Mouse (Mus musculus) bone marrow macrophage, adult 2 months (primary cell): ENCODE results near the gene Slc16a7. TPM values are rescaled to one million over a fixed set of nuclear protein-coding genes. Genes with fewer than 3 reads are reported as not detected.

Experiments used
- H3K27ac ChIP-seq: 2 replicates; pipeline ENCODE4 v1.5.1; 2012; ENCODE audit warnings: low read depth, low read length; ENCODE audit not compliant: insufficient read depth
- H3K4me1 ChIP-seq: 2 replicates; pipeline ENCODE4 v1.6.1; 2012; ENCODE audit warnings: low read length; ENCODE audit not compliant: control insufficient read depth, insufficient read depth
- H3K4me3 ChIP-seq: 2 replicates; pipeline ENCODE4 v1.5.1; 2012; ENCODE audit warnings: mild to moderate bottlenecking, low read length, moderate library complexity; ENCODE audit not compliant: insufficient read depth
- CTCF ChIP-seq: IDR thresholded peaks from 2 replicates; pipeline ENCODE4 v1.5.1; 2012; ENCODE audit warnings: low read depth, mild to moderate bottlenecking, low read length, moderate library complexity
- POLR2A ChIP-seq: IDR thresholded peaks from 2 replicates; pipeline ENCODE4 v1.6.1; 2012; ENCODE audit warnings: mild to moderate bottlenecking, low read depth, low read length, borderline replicate concordance
- polyA plus RNA-seq: library from polyadenylated mRNA; stranded (reverse); fragments of >200 nt; gene quantifications from 2 replicates; pipeline ENCODE4 v1.2.4, GENCODE M21; 2012; ENCODE audit not compliant: missing spikeins, insufficient read depth, insufficient read length

Slc16a7 gene
- polyA plus RNA-seq, 1 experiment = 34.6 TPM

GRCm38 (mm10) chr10:125370037-125370610 lies 19.1 kb downstream of the Slc16a7 start:
- Histone ChIP-seq H3K4me3 (peak overlapping the region; percentile 50), H3K27ac (peak overlapping the region; percentile 99), H3K4me1 (peaks cover 17% of the 10 kb centered on the region)
- TF ChIP-seq POLR2A (no peak), CTCF (no peak)

GRCm38 (mm10) chr10:125358479-125358878 lies 30.8 kb downstream of the Slc16a7 start:
- H3K4me3 ChIP-seq = no peak overlapping the region
- TF ChIP-seq CTCF (no peak), POLR2A (no peak)
- H3K27ac ChIP-seq = no peak overlapping the region
- no peaks in the 10 kb centered on the region; the same call in 1 of the 2 replicates for H3K4me1 ChIP-seq

- TF ChIP-seq CTCF (no peak), POLR2A (no peak)
- H3K4me1 ChIP-seq = no peaks in the 10 kb centered on the region; the same call in 1 of the 2 replicates
- no peak overlapping the region for H3K27ac ChIP-seq
- no peak overlapping the region for H3K4me3 ChIP-seq
These were observed 36.5 kb downstream of the Slc16a7 start for GRCm38 (mm10) chr10:125352805-125353204.

- Histone ChIP-seq H3K27ac (no peak overlapping the region), H3K4me1 (no peaks in the 10 kb centered on the region), H3K4me3 (no peak overlapping the region)
- no peak for TF ChIP-seq POLR2A
These were observed 41.1 kb downstream of the Slc16a7 start for GRCm38 (mm10) chr10:125348171-125348570.

- H3K4me3 ChIP-seq = no peak overlapping the region
- H3K27ac ChIP-seq = no peak overlapping the region
- H3K4me1 ChIP-seq = no peaks in the 10 kb centered on the region
- TF ChIP-seq CTCF (no peak), POLR2A (no peak)
These were observed 42.1 kb downstream of the Slc16a7 start for GRCm38 (mm10) chr10:125347149-125347548.

GRCm38 (mm10) chr10:125346364-125346763 lies 42.9 kb downstream of the Slc16a7 start:
- no peak overlapping the region for H3K27ac ChIP-seq
- no peak overlapping the region for H3K4me3 ChIP-seq
- TF ChIP-seq POLR2A (no peak), CTCF (no peak)
- H3K4me1 ChIP-seq = no peaks in the 10 kb centered on the region

GRCm38 (mm10) chr10:125345583-125345982 lies 43.7 kb downstream of the Slc16a7 start:
- Histone ChIP-seq H3K4me1 (no peaks in the 10 kb centered on the region), H3K27ac (no peak overlapping the region), H3K4me3 (no peak overlapping the region)
- no peak for TF ChIP-seq CTCF
- TF ChIP-seq POLR2A = no peak

- Histone ChIP-seq H3K4me3 (no peak overlapping the region), H3K27ac (no peak overlapping the region), H3K4me1 (no peaks in the 10 kb centered on the region)
- TF ChIP-seq POLR2A = no peak
- TF ChIP-seq CTCF = no peak
These were observed 47.1 kb downstream of the Slc16a7 start for GRCm38 (mm10) chr10:125342204-125342603.

GRCm38 (mm10) chr10:125333799-125334198 lies 55.5 kb downstream of the Slc16a7 start:
- H3K4me1 ChIP-seq = peaks cover 13% of the 10 kb centered on the region
- no peak overlapping the region for H3K4me3 ChIP-seq
- TF ChIP-seq POLR2A (no peak), CTCF (no peak)
- H3K27ac ChIP-seq = no peak overlapping the region

GRCm38 (mm10) chr10:125331334-125331733 lies 57.9 kb downstream of the Slc16a7 start:
- TF ChIP-seq CTCF (no peak), POLR2A (no peak)
- H3K4me1 ChIP-seq = peaks cover 13% of the 10 kb centered on the region
- peak overlapping the region; percentile 99 for H3K27ac ChIP-seq
- no peak overlapping the region for H3K4me3 ChIP-seq

GRCm38 (mm10) chr10:125328331-125329063 lies 60.8 kb downstream of the Slc16a7 start:
- peaks cover 28% of the 10 kb centered on the region for H3K4me1 ChIP-seq
- no peak overlapping the region for H3K27ac ChIP-seq
- TF ChIP-seq CTCF (no peak), POLR2A (no peak)
- no peak overlapping the region for H3K4me3 ChIP-seq
